Mouse (Mus musculus) testis, postnatal 10 days (tissue): Measurements from ENCODE around the gene Lhx2.
A peak's percentile ranks its signal among the peaks of the same experiment; 100 is the strongest.

ENCODE experiments used
- DNase-seq: peaks from one replicate; pipeline ENCODE4 v3.0.0; 2021; ENCODE audit warnings: low spot score

Lhx2 gene

GRCm38 (mm10) chr2:38346881-38347764, 8.0 kb downstream of the Lhx2 start:
- DNase-seq, result no peak

- DNase-seq, result no peak
Observed at GRCm38 (mm10) chr2:38347811-38348551, 8.9 kb downstream of the Lhx2 start.

- DNase-seq, result no peak
Observed at GRCm38 (mm10) chr2:38348660-38349420, 9.8 kb downstream of the Lhx2 start.

- DNase-seq, result no peak
Observed at GRCm38 (mm10) chr2:38349447-38350350, 10.6 kb downstream of the Lhx2 start.

- DNase-seq, result no peak
Observed at GRCm38 (mm10) chr2:38350386-38350785, 11.3 kb downstream of the Lhx2 start.

- DNase-seq, result peak; percentile 74
Observed at GRCm38 (mm10) chr2:38350796-38351195, 11.7 kb downstream of the Lhx2 start.

DNA sequence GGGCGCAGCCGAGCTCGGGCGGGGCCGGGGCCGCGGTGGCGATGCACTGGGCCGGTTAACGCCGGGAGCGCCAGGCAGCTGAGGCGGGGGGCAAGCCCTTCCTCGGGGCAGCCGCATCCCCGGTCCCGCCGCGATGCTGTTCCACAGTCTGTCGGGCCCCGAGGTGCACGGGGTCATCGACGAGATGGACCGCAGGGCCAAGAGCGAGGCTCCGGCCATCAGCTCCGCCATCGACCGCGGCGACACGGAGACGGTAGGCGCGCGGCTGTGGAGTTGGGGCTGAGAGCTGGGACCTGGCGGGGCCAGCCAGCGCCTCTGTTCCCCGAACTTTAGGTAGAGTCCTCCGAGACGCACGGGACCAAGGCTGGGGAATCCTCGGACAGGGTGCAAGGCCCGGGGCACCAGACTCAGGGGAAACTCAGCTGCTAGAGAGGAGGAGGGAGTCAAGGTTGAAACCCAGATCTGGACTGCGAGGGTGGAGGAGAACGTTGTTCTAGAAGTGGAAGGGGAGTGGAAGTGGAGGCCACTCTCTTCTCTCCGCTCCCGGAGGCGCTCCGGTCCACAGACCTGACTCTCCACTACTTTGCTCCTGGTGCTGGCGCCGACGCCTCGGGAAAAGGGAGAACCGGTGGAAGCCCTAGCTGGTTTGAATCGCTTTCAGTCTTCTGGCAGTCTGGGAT, 12.7 kb downstream of the Lhx2 start:
- DNase-seq, result peak; percentile 50

DNA sequence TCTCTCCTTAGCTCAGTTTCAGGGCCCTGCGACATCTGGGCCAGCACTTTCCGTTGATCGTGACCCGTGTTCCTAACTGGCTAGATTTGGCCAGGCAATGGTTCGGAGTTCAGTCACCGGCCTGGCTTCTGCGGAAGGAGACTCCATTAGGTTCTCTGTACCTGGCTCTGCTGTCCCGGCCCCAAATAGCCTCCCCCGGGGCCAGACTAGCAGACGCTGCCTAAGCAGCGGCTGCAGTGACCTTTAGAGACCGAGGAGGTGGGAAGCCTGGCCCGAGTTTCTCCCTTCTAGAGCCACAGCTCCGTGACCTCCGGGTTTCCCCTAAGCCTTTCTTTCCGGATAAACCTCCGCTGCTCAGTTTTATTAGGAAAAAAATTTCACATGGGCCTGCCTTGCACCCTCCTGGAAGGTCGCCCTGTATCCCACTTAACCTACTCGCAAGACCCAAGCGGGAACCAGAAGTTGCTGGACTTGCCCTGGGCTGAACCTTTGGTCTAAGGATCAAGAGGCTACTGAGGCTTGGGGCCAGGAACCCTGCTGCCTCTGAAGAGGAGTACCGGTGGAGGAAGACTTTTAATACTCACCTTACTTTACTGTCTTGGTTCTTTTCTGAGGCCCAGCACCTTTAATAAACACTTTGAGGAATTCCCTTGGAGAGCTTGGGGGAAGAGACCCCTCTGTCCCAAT, 13.4 kb downstream of the Lhx2 start:
- DNase-seq, result no peak

- no peak for DNase-seq
Observed at GRCm38 (mm10) chr2:38353008-38353379, 13.9 kb downstream of the Lhx2 start.

DNA sequence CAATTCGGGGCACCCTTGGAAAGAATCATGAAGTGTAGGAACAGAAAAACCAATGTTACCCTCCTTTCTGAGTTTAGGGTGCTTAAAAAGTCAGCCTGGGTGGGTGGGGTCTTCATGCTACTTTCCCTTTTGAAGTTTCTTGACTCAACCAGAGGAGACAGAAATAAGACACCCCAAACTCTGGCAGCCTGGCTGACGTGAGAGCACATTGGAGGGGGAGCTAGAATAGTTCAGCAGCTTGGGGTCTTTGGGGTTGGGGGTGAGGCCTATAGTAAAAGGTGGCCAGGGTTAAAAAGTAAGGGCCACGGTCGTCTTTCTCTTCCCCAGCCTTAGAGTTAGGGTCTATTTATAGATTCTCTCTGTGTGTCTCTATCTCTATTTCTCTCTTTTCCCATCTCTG, 14.6 kb downstream of the Lhx2 start:
- DNase-seq, result no peak

GRCm38 (mm10) chr2:38354179-38354716, 15.2 kb downstream of the Lhx2 start:
- DNase-seq, result no peak

- no peak for DNase-seq
Observed at GRCm38 (mm10) chr2:38354717-38355510, 15.8 kb downstream of the Lhx2 start.

DNA sequence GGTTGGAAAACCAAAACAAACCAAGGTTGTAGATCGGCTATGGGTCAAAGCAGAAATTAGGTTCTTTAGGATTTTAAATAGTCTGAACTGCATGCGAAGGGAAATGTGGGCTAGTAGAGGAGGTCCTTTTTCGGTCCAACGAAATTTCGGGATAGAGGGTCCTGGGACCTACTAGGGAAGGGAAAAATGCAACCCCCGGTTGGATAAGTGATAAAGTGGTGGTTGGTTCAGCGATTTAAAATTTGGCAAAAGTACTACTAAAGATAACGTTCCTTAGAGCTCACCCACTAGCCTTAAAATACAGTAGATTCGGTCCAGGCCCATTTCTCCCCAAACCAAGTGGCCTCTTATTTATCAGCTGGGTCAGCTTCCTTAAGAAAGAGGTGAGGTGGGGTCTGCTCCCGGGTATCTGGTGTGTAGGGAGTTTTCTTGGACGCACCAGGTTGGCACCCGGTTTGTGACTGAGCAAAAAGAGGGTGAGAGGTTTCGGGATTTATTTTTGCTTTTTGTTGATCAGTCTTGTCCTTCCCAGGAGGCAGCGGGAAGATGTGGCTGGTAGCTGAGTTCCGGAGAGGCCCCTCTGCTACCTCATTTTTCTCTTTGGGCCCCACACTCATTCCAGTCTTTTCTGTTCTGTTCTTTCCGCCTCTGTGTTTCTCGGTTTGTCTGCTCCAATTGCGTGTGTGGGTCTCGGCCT, 16.8 kb downstream of the Lhx2 start:
- no peak for DNase-seq

DNA sequence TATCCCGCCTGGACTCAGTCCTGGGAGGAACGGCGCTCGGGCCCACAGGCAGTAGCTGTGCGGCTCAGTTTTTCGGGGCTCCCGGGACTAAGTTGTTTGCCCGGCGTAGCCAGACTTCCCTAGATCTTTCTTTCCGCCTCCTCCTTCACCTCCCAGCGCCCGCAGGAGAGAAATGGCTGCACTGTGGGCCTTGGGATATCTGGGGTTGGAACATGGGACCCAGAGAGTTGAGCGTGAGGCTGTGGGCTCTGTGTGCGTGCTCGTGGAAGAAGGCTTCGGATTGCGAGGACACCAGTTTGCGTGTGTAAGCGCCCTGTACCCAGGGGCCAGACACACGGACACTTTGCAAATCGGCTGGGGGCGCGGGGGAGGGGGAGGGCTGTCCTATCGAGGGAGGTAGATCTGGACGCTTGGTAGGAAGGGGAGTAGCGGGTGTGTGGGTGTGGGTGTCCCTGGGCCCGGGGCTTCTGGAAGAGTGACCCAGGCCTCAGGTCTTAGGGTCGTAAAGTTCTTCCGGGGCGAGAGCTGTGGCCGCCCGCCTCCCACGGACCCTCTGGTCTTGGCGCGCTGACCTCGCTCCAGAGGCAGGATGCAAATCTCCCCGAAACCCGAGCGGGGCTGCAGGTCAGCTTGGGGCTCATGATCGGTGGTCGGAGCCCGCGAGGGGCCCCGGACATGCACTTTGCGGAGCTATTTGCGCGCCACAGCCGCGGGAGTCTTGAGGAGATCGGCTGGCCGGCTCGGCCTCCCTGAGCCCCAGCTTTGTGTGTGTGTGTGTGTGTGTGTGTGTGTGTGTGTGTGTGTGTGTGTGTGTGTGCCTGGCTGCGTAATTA, 17.6 kb downstream of the Lhx2 start:
- DNase-seq, result no peak

DNA sequence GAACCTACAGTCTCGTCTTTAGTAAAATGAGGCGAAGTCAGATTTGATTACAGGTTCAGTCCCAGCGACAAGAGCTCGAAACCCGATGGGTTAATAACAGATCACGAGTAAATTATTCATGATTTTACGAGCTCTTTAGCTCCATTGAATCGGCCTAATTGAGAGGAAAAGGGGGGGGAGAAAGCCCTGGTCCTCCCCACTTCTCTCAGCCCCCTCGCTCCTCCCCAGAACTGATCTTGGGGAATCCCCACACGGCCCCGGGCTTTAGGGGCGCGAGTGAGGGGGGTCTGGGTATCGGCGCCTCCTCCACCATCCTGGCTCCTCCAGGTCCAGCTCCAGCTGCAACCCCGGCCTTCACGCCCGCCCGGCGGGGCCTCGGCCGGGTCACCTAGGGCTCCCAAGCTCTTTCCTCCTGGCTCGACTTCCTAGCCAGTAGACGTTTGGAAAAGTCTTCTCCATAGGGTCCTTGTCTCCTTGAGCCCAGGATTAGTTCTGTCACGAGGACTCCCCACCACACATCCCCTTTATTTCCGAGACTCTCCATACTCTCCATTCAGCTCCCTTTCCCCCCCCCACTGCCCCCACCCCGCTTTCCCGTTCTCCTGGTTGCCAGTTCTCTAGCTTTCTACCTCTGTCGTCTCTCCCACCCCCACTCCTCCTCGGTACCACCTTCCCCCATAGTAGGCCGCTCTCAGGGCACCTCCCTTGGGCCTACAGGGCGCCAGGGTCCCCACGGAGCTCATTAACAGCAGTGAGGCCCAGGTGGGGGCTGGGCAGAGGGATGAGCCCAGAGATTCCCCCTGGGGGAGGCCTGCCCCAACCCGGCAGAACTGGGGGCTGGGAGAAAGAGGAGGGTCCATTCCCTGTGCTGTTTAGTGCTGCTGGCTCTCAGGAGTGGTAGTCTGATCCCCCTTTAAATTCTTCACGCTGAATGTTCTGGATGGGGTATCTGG, 18.5 kb downstream of the Lhx2 start:
- no peak for DNase-seq

DNA sequence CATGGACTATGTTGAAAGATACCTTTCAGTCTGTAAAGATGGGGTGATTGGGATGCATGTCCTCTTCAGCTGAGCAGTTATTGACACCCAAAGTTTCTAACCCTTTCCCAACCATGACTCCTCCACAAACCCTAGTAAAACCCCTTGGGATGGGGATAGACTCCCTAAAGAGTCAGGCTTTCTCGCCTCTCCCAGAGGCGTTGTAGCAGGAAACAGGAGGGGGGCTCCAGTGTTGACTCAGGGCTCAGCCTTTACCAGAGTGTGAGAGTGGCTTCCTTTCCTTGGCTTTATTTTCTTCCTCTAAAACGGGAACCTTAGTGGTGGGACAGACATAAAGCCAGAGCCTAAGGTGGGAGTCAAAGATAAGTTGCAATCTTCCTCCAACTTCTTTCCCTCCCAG, 19.5 kb downstream of the Lhx2 start:
- DNase-seq, result no peak

- DNase-seq, result no peak
Observed at GRCm38 (mm10) chr2:38359186-38359585, 20.1 kb downstream of the Lhx2 start.
